Mouse (Mus musculus) ES-E14 (cell line): ENCODE data around the gene Agtrap. TPM values are rescaled to one million over a fixed set of nuclear protein-coding genes. Genes with fewer than 3 reads are reported as not detected.

Source experiments
- DNase-seq: peaks from one replicate; pipeline ENCODE4 v3.0.0-alpha.2; 2013; ENCODE audit warnings: low read depth, low spot score
- H3K27ac ChIP-seq: 2 replicates; pipeline ENCODE4 v1.5.1; 2012; ENCODE audit warnings: low read depth, mild to moderate bottlenecking, low read length, moderate library complexity, mixed read lengths; ENCODE audit not compliant: poor library complexity, insufficient read depth, severe bottlenecking
- H3K36me3 ChIP-seq: 2 replicates; pipeline ENCODE4 v1.6.1; 2012; ENCODE audit warnings: mild to moderate bottlenecking, low read length, moderate library complexity, mixed read lengths; ENCODE audit not compliant: control insufficient read depth, poor library complexity, insufficient read depth, severe bottlenecking
- H3K4me1 ChIP-seq, 2 experiments: fragments of 150-350 bp in 1 of 2; sonication (generic) in 1 of 2; 2 replicates each; pipeline ENCODE4 v1.6.1; 2012; ENCODE audit warnings: low read length in 2 of 2, mild to moderate bottlenecking in 1 of 2, mixed read lengths in 1 of 2; ENCODE audit not compliant: control insufficient read depth in 2 of 2, insufficient read depth in 2 of 2, poor library complexity in 1 of 2
- H3K4me3 ChIP-seq, 2 experiments: fragments of 150-350 bp in 1 of 2; sonication (generic) in 1 of 2; 2 replicates each; pipeline ENCODE4 v1.5.1; 2012; ENCODE audit warnings: low read length in 2 of 2, low read depth in 1 of 2, mild to moderate bottlenecking in 1 of 2, mixed read lengths in 1 of 2; ENCODE audit not compliant: insufficient read depth in 1 of 2, poor library complexity in 1 of 2, severe bottlenecking in 1 of 2
- H3K9ac ChIP-seq: 2 replicates; pipeline ENCODE4 v1.6.1; 2012; ENCODE audit warnings: low read depth, mild to moderate bottlenecking, low read length, mixed read lengths; ENCODE audit not compliant: poor library complexity, insufficient read depth, severe bottlenecking
- H3K9me3 ChIP-seq: fragments of 150-350 bp; sonication (generic); 2 replicates; pipeline ENCODE4 v1.6.1; 2012; ENCODE audit warnings: low read depth, mild to moderate bottlenecking, low read length; ENCODE audit not compliant: control insufficient read depth, insufficient read depth
- CHD2 ChIP-seq: IDR thresholded peaks from 2 replicates; pipeline ENCODE4 v1.6.1; 2014; ENCODE audit warnings: mild to moderate bottlenecking, low read depth, low read length, inconsistent platforms
- HCFC1 ChIP-seq: IDR thresholded peaks from 2 replicates; pipeline ENCODE4 v1.6.1; 2012; ENCODE audit warnings: low read length, inconsistent platforms, borderline replicate concordance; ENCODE audit not compliant: insufficient read depth
- MAFK ChIP-seq: IDR thresholded peaks from 2 replicates; pipeline ENCODE4 v1.6.1; 2014; ENCODE audit warnings: mild to moderate bottlenecking, low read depth, low read length, inconsistent platforms; ENCODE audit not compliant: insufficient read depth
- ZC3H11A ChIP-seq: IDR thresholded peaks from 2 replicates; pipeline ENCODE4 v1.6.1; 2012; ENCODE audit warnings: low read depth, mild to moderate bottlenecking, inconsistent platforms, low read length, borderline replicate concordance
- ZNF384 ChIP-seq: IDR thresholded peaks from 2 replicates; pipeline ENCODE4 v1.6.1; 2012; ENCODE audit warnings: low read depth, low read length, inconsistent platforms
- in situ Hi-C, 2 experiments: fragments of 600-800 bp; cut with MboI; formaldehyde crosslinking; loops; one replicate each; pipeline ENCODE4 v1.15.1; 2025; ENCODE audit warnings: low sequenced_read_pairs in 2 of 2, inconsistent platforms in 1 of 2; ENCODE audit not compliant: unreplicated experiment in 2 of 2
- total RNA-seq: library from RNA; depleted of rRNA; stranded (reverse); fragments of 300-350 nt; gene quantifications from 2 replicates; pipeline ENCODE4 v1.2.3, GENCODE M21; 2012

Agtrap gene
- total RNA-seq, 1 experiment: 122 TPM

DNA sequence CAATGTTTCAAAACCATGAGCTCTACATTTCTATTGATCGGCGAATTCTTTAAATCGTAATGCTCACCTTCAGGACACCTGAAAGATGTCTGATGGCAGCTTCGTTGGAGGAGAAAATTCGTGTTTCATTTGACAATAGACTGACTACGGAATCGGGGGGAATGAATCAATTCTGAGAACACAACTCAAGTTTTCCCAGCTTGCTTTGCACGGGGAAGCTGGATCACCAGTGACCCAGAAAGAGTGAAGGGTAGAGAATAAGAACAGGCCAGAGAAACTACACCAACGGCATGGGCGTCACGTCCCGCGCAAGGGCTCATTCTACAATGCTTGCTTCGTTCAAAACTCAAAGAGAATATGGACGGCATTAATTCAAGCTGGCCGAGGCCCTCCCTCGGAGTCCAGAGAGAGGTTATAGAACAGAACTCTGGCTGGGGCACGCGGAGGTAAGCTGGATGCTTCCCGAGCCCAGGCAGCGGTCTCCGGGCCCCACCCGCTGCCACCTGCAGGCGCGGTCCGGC is 49.7 kb downstream of the Agtrap start:
- H3K9ac ChIP-seq: peak overlapping the region; percentile 87
- no peak for TF ChIP-seq MAFK
- no peak for TF ChIP-seq ZNF384
- no peak for TF ChIP-seq CHD2
- TF ChIP-seq ZC3H11A: no peak
- in situ Hi-C loops: no loop called here
- H3K4me1 ChIP-seq: peaks cover 12 to 16% of the 10 kb centered on the region in 2 experiments; a peak in 3 of 4 replicates
- peaks cover 7% of the 10 kb centered on the region for H3K36me3 ChIP-seq
- H3K4me3 ChIP-seq: peak overlapping the region; percentile 88 to 96
- DNase-seq: no peak
- no peaks in the 10 kb centered on the region for H3K9me3 ChIP-seq
- peak overlapping the region; percentile 78 for H3K27ac ChIP-seq

DNA sequence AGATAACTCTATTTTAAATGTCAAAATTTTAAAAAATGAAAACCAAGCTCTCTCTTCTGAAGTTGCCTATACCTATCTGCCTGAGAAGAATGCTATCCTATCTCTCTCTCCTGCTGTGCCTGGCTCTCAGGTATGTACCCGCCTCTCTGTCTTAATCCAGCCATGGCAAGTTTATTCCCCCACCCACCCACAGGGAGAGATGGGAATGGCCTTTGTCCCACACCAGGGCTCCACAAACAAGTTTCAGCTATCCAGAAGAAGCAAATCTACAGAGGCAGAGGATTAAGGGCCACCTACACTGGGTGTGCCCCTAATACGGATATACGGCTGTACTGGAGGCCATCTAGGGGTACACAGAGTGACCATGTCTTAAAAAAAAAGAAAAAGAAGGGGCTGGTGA is 52.4 kb downstream of the Agtrap start:
- in situ Hi-C loops: no loop called here
- no peak overlapping the region for H3K9ac ChIP-seq
- H3K36me3 ChIP-seq: peaks cover 8% of the 10 kb centered on the region; the same call in 1 of the 2 replicates
- no peak for TF ChIP-seq ZNF384
- TF ChIP-seq ZC3H11A: no peak
- TF ChIP-seq MAFK: no peak
- TF ChIP-seq HCFC1: no peak
- TF ChIP-seq CHD2: no peak
- H3K4me1 ChIP-seq: peaks cover 12 to 17% of the 10 kb centered on the region in 2 experiments; a peak in 3 of 4 replicates
- H3K4me3 ChIP-seq: no peak overlapping the region
- H3K27ac ChIP-seq: peak overlapping the region; percentile 30; the same call in 1 of the 2 replicates
- DNase-seq: no peak
- no peaks in the 10 kb centered on the region for H3K9me3 ChIP-seq

DNA sequence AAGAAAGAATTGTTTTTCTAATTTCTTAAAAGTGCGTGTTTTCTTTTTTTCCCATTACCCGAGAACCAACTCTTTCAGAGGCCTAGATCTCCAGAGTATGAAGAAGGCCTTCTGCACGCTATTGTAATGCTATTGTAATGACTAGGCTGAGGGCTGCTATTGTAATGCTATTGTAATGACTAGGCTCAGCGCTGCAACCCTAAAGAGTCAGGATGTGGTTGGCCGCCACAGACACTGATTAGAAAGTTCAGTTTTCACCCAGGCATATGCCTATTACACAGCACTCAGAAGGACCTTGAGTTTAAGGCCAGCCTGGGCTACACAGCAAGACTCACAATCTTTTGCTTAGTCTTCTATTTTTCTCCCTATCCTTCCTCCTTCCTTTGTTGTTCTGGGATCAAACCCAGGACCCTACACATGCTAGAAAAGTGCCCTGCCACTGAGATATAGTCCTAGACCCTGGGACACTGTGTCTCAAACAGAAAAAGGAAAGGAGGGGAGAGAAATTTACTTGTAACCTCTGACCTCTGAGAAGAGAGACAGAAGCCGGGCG is 53.9 kb downstream of the Agtrap start:
- no peak overlapping the region for H3K9ac ChIP-seq
- in situ Hi-C loops: no loop called here
- H3K27ac ChIP-seq: peak overlapping the region; percentile 96; the same call in 1 of the 2 replicates
- TF ChIP-seq HCFC1 (no peak), ZC3H11A (no peak), MAFK (no peak), ZNF384 (no peak), CHD2 (no peak)
- peaks cover 13% of the 10 kb centered on the region for H3K36me3 ChIP-seq
- no peaks in the 10 kb centered on the region for H3K9me3 ChIP-seq
- no peak overlapping the region for H3K4me3 ChIP-seq
- peaks cover 9 to 10% of the 10 kb centered on the region in 2 experiments; a peak in 3 of 4 replicates for H3K4me1 ChIP-seq
- no peak for DNase-seq

DNA sequence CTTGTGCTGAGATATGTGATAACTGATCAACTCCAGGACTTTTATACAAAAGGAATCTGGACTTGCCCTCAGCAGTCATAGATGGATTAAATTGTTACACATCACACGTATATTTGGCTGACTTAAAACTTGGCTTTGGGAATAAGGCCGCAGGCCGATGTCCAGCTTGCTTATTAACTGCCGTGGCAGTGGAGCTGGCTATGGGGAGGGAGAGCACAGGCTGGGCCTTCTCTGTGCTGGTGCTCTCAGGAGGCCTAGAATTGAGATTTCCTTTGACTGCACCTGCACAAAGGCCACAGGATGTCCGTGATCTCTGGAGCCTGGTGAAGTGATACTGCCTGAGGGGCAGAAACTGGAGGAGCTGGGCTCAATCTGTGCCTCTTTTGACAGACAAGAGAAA is 57.3 kb downstream of the Agtrap start:
- Histone ChIP-seq H3K9me3 (no peaks in the 10 kb centered on the region), H3K36me3 (peaks cover 32% of the 10 kb centered on the region), H3K4me1 (peaks cover 5 to 7% of the 10 kb centered on the region in 2 experiments; a peak in 3 of 4 replicates), H3K4me3 (no peak overlapping the region), H3K27ac (no peak overlapping the region), H3K9ac (no peak overlapping the region)
- no peak for TF ChIP-seq ZNF384
- no peak for TF ChIP-seq ZC3H11A
- TF ChIP-seq CHD2: no peak
- no peak for TF ChIP-seq MAFK
- no peak for TF ChIP-seq HCFC1
- in situ Hi-C loops: no loop called here
- DNase-seq: no peak
